Mouse (Mus musculus) liver, embryonic 16.5 days (tissue): ENCODE results near the gene Crygb. TPM values are rescaled to one million over a fixed set of nuclear protein-coding genes. Genes with fewer than 3 reads are reported as not detected.

Experiments
- ATAC-seq: fragments of 200-750 bp; cut with Nextera tagmentation; 2 replicates; pipeline ENCODE4 v1.8.0; 2017; ENCODE audit warnings: low read depth, mild to moderate bottlenecking, moderate number of reproducible peaks, moderate library complexity
- H3K27ac ChIP-seq: fragments of 300-500 bp; sonication (generic); 2 replicates; pipeline ENCODE4 v1.5.1; 2014; ENCODE audit warnings: mild to moderate bottlenecking, low read length
- H3K27me3 ChIP-seq: fragments of 300-500 bp; sonication (generic); 2 replicates; pipeline ENCODE4 v1.6.1; 2014; ENCODE audit warnings: low read depth, low read length, mixed read lengths; ENCODE audit not compliant: control insufficient read depth, insufficient read depth
- H3K36me3 ChIP-seq: fragments of 300-500 bp; sonication (generic); 2 replicates; pipeline ENCODE4 v1.6.1; 2014; ENCODE audit warnings: mild to moderate bottlenecking; ENCODE audit not compliant: control insufficient read depth, insufficient read depth
- H3K4me1 ChIP-seq: fragments of 300-500 bp; sonication (generic); 2 replicates; pipeline ENCODE4 v1.6.1; 2014; ENCODE audit warnings: low read depth, low read length, mixed read lengths; ENCODE audit not compliant: control insufficient read depth
- H3K4me2 ChIP-seq: fragments of 300-500 bp; sonication (generic); 2 replicates; pipeline ENCODE4 v1.6.1; 2014; ENCODE audit warnings: low read depth, low read length, mixed read lengths
- H3K4me3 ChIP-seq: fragments of 300-500 bp; sonication (generic); 2 replicates; pipeline ENCODE4 v1.5.1; 2014; ENCODE audit warnings: low read depth, mild to moderate bottlenecking, low read length
- H3K9ac ChIP-seq: fragments of 300-500 bp; sonication (generic); 2 replicates; pipeline ENCODE4 v1.6.1; 2014; ENCODE audit warnings: low read depth, low read length
- H3K9me3 ChIP-seq: fragments of 300-500 bp; sonication (generic); replicated peaks from 2 replicates; pipeline ENCODE4 v1.6.1; 2016; ENCODE audit warnings: low read length; ENCODE audit not compliant: control insufficient read depth
- WGBS: fragments of 180-500 bp; shearing (Covaris S2); extraction: QIAGEN DNeasy Blood & Tissue Kit; methylation state at CpG from one replicate; pipeline ENCODE4 v1.1.7; 2014; ENCODE audit not compliant: insufficient replicate concordance; 5-methylcytosine and 5-hydroxymethylcytosine counted together
- polyA plus RNA-seq: library from polyadenylated mRNA; unstranded; fragments of >200 nt; fragmentation: Nextera tagmentation; extraction: Ambion mirVana; gene quantifications from 2 replicates; pipeline ENCODE4 v1.2.1, GENCODE M21; 2015

Gene Crygb
- polyA plus RNA-seq: not detected in 2 replicates

- H3K36me3 ChIP-seq: no peaks in the 10 kb centered on the region
- no peak within 1 kb of the TSS for H3K4me2 ChIP-seq
- ATAC-seq: no peak
- 39% methylated on average over 7 of the region's 7 CpGs for WGBS
- no peaks in the 10 kb centered on the region for H3K9me3 ChIP-seq
- H3K4me3 ChIP-seq: no peak within 1 kb of the TSS
- no peaks in the 10 kb centered on the region for H3K4me1 ChIP-seq
- H3K27ac ChIP-seq: no peak within 1 kb of the TSS
- no peak within 1 kb of the TSS for H3K9ac ChIP-seq
- no peaks in the 10 kb centered on the region for H3K27me3 ChIP-seq
These were observed at the start of gene Crygb for GRCm38 (mm10) chr1:65082188-65082587. TSS of gene Crygb (minus strand) at chr1:65082288.

- no peak overlapping the region for H3K27ac ChIP-seq
- 55% methylated on average over 1 of the region's 1 CpGs for WGBS
- no peak for ATAC-seq
- H3K9me3 ChIP-seq: no peaks in the 10 kb centered on the region
- no peaks in the 10 kb centered on the region for H3K4me1 ChIP-seq
- no peaks in the 10 kb centered on the region for H3K27me3 ChIP-seq
- no peak overlapping the region for H3K4me3 ChIP-seq
- H3K36me3 ChIP-seq: no peaks in the 10 kb centered on the region
- no peak overlapping the region for H3K9ac ChIP-seq
- H3K4me2 ChIP-seq: no peak overlapping the region
These were observed 49.6 kb upstream of the Crygb start for GRCm38 (mm10) chr1:65131671-65132070.

- no peak for ATAC-seq
- H3K9ac ChIP-seq: no peak overlapping the region
- no peaks in the 10 kb centered on the region for H3K4me1 ChIP-seq
- no peaks in the 10 kb centered on the region for H3K27me3 ChIP-seq
- H3K4me3 ChIP-seq: no peak overlapping the region
- 55% methylated on average over 3 of the region's 3 CpGs for WGBS
- no peaks in the 10 kb centered on the region for H3K36me3 ChIP-seq
- no peak overlapping the region for H3K27ac ChIP-seq
- no peak overlapping the region for H3K4me2 ChIP-seq
- H3K9me3 ChIP-seq: no peaks in the 10 kb centered on the region
These were observed 48.1 kb upstream of the Crygb start for GRCm38 (mm10) chr1:65130226-65130625.

- Histone ChIP-seq H3K4me2 (no peak overlapping the region), H3K9ac (no peak overlapping the region), H3K36me3 (no peaks in the 10 kb centered on the region), H3K27ac (no peak overlapping the region), H3K9me3 (no peaks in the 10 kb centered on the region), H3K4me1 (no peaks in the 10 kb centered on the region), H3K4me3 (no peak overlapping the region), H3K27me3 (no peaks in the 10 kb centered on the region)
- WGBS: 56% methylated on average over 3 of the region's 3 CpGs
- no peak for ATAC-seq
These were observed 47.6 kb upstream of the Crygb start for GRCm38 (mm10) chr1:65129634-65130180.

- no peak for ATAC-seq
These were observed 40.7 kb upstream of the Crygb start, which contains the start of gene D630023F18Rik for GRCm38 (mm10) chr1:65122574-65123372. TSS of gene D630023F18Rik (minus strand) at chr1:65123214.

GRCm38 (mm10) chr1:65119438-65119837 is 37.4 kb upstream of the Crygb start, which contains the start of gene Gm28845:
TSS of gene Gm28845 (minus strand) at chr1:65119558.
- Histone ChIP-seq H3K36me3 (no peaks in the 10 kb centered on the region), H3K4me1 (no peaks in the 10 kb centered on the region), H3K4me2 (no peak within 1 kb of the TSS), H3K9ac (no peak within 1 kb of the TSS), H3K4me3 (no peak within 1 kb of the TSS), H3K27me3 (no peaks in the 10 kb centered on the region), H3K9me3 (no peaks in the 10 kb centered on the region), H3K27ac (no peak within 1 kb of the TSS)
- 56% methylated on average over 1 of the region's 1 CpGs for WGBS
- no peak for ATAC-seq

More at GRCm38 (mm10) chr1:65122574-65123372, 40.7 kb upstream of the Crygb start, which contains the start of gene D630023F18Rik:
- H3K4me3 ChIP-seq: no peak within 1 kb of the TSS
- WGBS: 26% methylated on average over 9 of the region's 9 CpGs
- no peak within 1 kb of the TSS for H3K4me2 ChIP-seq
- H3K9me3 ChIP-seq: no peaks in the 10 kb centered on the region
- H3K27ac ChIP-seq: no peak within 1 kb of the TSS
- no peaks in the 10 kb centered on the region for H3K27me3 ChIP-seq
- no peaks in the 10 kb centered on the region for H3K4me1 ChIP-seq
- no peaks in the 10 kb centered on the region for H3K36me3 ChIP-seq
- H3K9ac ChIP-seq: no peak within 1 kb of the TSS

- Histone ChIP-seq H3K36me3 (no peaks in the 10 kb centered on the region), H3K27ac (no peak overlapping the region), H3K9me3 (no peaks in the 10 kb centered on the region), H3K4me3 (no peak overlapping the region), H3K9ac (no peak overlapping the region), H3K27me3 (no peaks in the 10 kb centered on the region), H3K4me2 (no peak overlapping the region), H3K4me1 (no peaks in the 10 kb centered on the region)
- 50% methylated on average over 8 of the region's 8 CpGs for WGBS
- no peak for ATAC-seq
These were observed 36.2 kb upstream of the Crygb start for GRCm38 (mm10) chr1:65118150-65118913.

GRCm38 (mm10) chr1:65113536-65114172 is 31.6 kb upstream of the Crygb start:
- peak overlapping the region; percentile 19; the same call in 1 of the 2 replicates for H3K4me2 ChIP-seq
- H3K36me3 ChIP-seq: no peaks in the 10 kb centered on the region
- no peak overlapping the region for H3K27ac ChIP-seq
- no peak overlapping the region for H3K4me3 ChIP-seq
- H3K9ac ChIP-seq: no peak overlapping the region
- H3K27me3 ChIP-seq: no peaks in the 10 kb centered on the region
- ATAC-seq: peak; percentile 53; the same call in 1 of the 2 replicates
- H3K4me1 ChIP-seq: no peaks in the 10 kb centered on the region; the same call in 1 of the 2 replicates
- H3K9me3 ChIP-seq: no peaks in the 10 kb centered on the region
- 53% methylated on average over 5 of the region's 5 CpGs for WGBS
